In genomic region chr11:90195756-90196520, GRCm38 (mm10) we compare ENCODE assay signal across 12 mouse cellular contexts. TPM values are rescaled to one million over a fixed set of nuclear protein-coding genes. Genes with fewer than 3 reads are reported as not detected.
DNase-seq lines count a peak whose midpoint lies in the region; ATAC-seq lines count a peak whose summit lies in the region.
"Had no signal": no experiment of that assay in that cellular context is flagged by ENCODE, and none has a peak within 500 bp of the region (broad histone marks: within the 10 kb centered on the region; RNA-seq: fewer than 3 reads in every experiment).

No protein-coding gene starts in this region.

- H3K27me3 ChIP-seq in embryonic facial prominence, embryonic 14.5 days (replicated peaks; ENCODE audit: control insufficient read depth, insufficient read depth, low read length), result no peaks in the 10 kb centered on the region
- no peaks in the 10 kb centered on the region for H3K27me3 ChIP-seq in embryonic facial prominence, embryonic 10.5 days (replicated peaks; ENCODE audit: low read depth, poor library complexity, severe bottlenecking)
- no peaks in the 10 kb centered on the region for H3K27me3 ChIP-seq in forebrain, embryonic 10.5 days (ENCODE audit: poor library complexity, severe bottlenecking)
- H3K27me3 ChIP-seq: forebrain, embryonic 13.5 days had no signal

- H3K4me1 ChIP-seq in embryonic facial prominence, embryonic 14.5 days (ENCODE audit: control insufficient read depth, insufficient read depth, low read length), result 0 out of 2 replicates have a peak, but pooled peaks cover 8% of the 10 kb centered on the region
- no peaks in the 10 kb centered on the region for H3K4me1 ChIP-seq in embryonic facial prominence, embryonic 10.5 days
- H3K4me1 ChIP-seq in forebrain, embryonic 10.5 days, result no peaks in the 10 kb centered on the region

- WGBS in embryonic facial prominence, embryonic 14.5 days, result 59% methylated on average over 11 of the region's 11 CpGs
- WGBS in embryonic facial prominence, embryonic 10.5 days, result 88% methylated on average over 11 of the region's 11 CpGs
- WGBS in forebrain, embryonic 10.5 days, result 91% methylated on average over 11 of the region's 11 CpGs

- no peaks in the 10 kb centered on the region for H3K9me3 ChIP-seq in embryonic facial prominence, embryonic 14.5 days (ENCODE audit: control insufficient read depth, low read length)
- H3K9me3 ChIP-seq in embryonic facial prominence, embryonic 10.5 days, result no peaks in the 10 kb centered on the region
- H3K9me3 ChIP-seq in forebrain, embryonic 10.5 days, result no peaks in the 10 kb centered on the region
- H3K9me3 ChIP-seq: forebrain, embryonic 13.5 days had no signal

- H3K36me3 ChIP-seq in embryonic facial prominence, embryonic 14.5 days (ENCODE audit: control insufficient read depth, insufficient read depth, low read length), result no peaks in the 10 kb centered on the region
- H3K36me3 ChIP-seq in embryonic facial prominence, embryonic 10.5 days (replicated peaks), result no peaks in the 10 kb centered on the region
- no peaks in the 10 kb centered on the region for H3K36me3 ChIP-seq in forebrain, embryonic 10.5 days (replicated peaks)

- H3K4me2 ChIP-seq in embryonic facial prominence, embryonic 14.5 days (ENCODE audit: low read depth, low read length), result no peak overlapping the region
- H3K4me2 ChIP-seq: forebrain, embryonic 13.5 days had no signal

- DNase-seq in embryonic facial prominence, embryonic 14.5 days (ENCODE audit: low spot score), result peak; percentile 42
- DNase-seq in embryonic facial prominence, embryonic 10.5 days (ENCODE audit: low spot score), result no peak
- DNase-seq in left cerebral cortex, postnatal 4 days, result peak; percentile 57
- no peak for DNase-seq in left cerebral cortex, postnatal 36 days (ENCODE audit: low spot score in 2 of 2)
- peak; percentile 15 for DNase-seq in right cerebral cortex, postnatal 14 days
- DNase-seq in right cerebral cortex, postnatal 4 days, result no peak
- no peak for DNase-seq in forebrain, embryonic 10.5 days (ENCODE audit: extremely low spot score, low spot score)
- DNase-seq: cerebellum, adult 2 months; heart, postnatal 36 days; thymus, postnatal 25 days had no signal

- H3K27ac ChIP-seq in embryonic facial prominence, embryonic 14.5 days (replicated peaks; ENCODE audit: low read depth, low read length), result no peak overlapping the region
- no peak overlapping the region for H3K27ac ChIP-seq in embryonic facial prominence, embryonic 10.5 days (replicated peaks)
- no peak overlapping the region for H3K27ac ChIP-seq in forebrain, embryonic 10.5 days
- H3K27ac ChIP-seq: forebrain, embryonic 13.5 days had no signal

- H3K4me3 ChIP-seq in embryonic facial prominence, embryonic 14.5 days (ENCODE audit: low read depth, low read length), result no peak overlapping the region
- no peak overlapping the region for H3K4me3 ChIP-seq in embryonic facial prominence, embryonic 10.5 days
- no peak overlapping the region for H3K4me3 ChIP-seq in forebrain, embryonic 10.5 days
- H3K4me3 ChIP-seq: forebrain, embryonic 13.5 days had no signal

- intact Hi-C loops in left cerebral cortex, postnatal 4 days (cut with DNase I), result no loop called here
- intact Hi-C loops in left cerebral cortex, postnatal 36 days (cut with DNase I), result no loop called here

- ATAC-seq in embryonic facial prominence, embryonic 14.5 days (ENCODE audit: low read depth), result no peak
- no peak for ATAC-seq in monocyte, adult 5-6 weeks (replicated peaks; ENCODE audit: insufficient number of reproducible peaks, low FRiP score, low TSS enrichment, poor library complexity, severe bottlenecking)
- ATAC-seq: forebrain, embryonic 13.5 days had no signal

- H3K9ac ChIP-seq in embryonic facial prominence, embryonic 14.5 days (ENCODE audit: low read depth, low read length), result no peak overlapping the region
- H3K9ac ChIP-seq: forebrain, embryonic 13.5 days had no signal

RNA-seq across cellular contexts. Expression of gene Gm45716, which starts 8.5 kb away (rescaled TPM):
- 9.8 and 11.5 TPM in 2 replicates for polyA plus RNA-seq in embryonic facial prominence, embryonic 14.5 days (2014; fragmentation: Nextera tagmentation; extraction: Ambion mirVana)
- 14.4 and 14.6 TPM in 2 replicates for polyA plus RNA-seq in embryonic facial prominence, embryonic 10.5 days (2016; fragmentation: Nextera tagmentation; extraction: Ambion mirVana)
- 1 to 10 TPM; 7.4 to 8.3 TPM for total RNA-seq in left cerebral cortex, postnatal 4 days (2021)
- 1 to 10 TPM; 3.6 to 4.4 TPM for total RNA-seq in left cerebral cortex, postnatal 36 days (2021)
- total RNA-seq in monocyte, adult 5-6 weeks (2017), result 25.2 to 33.2 TPM (median 32.0 TPM) in 3 replicates
- polyA plus RNA-seq in forebrain, embryonic 10.5 days (2016; fragmentation: Nextera tagmentation; extraction: Ambion mirVana), result 14.7 and 16.9 TPM in 2 replicates

RNA-seq across cellular contexts. Expression of gene Mmd, which starts 53.3 kb away (rescaled TPM):
- polyA plus RNA-seq in embryonic facial prominence, embryonic 14.5 days (2014; fragmentation: Nextera tagmentation; extraction: Ambion mirVana), result 26.5 and 27.1 TPM in 2 replicates
- 44.6 and 45.1 TPM in 2 replicates for polyA plus RNA-seq in embryonic facial prominence, embryonic 10.5 days (2016; fragmentation: Nextera tagmentation; extraction: Ambion mirVana)
- 100 to 1,000 TPM; 189 to 209 TPM for total RNA-seq in left cerebral cortex, postnatal 4 days (2021)
- 100 to 1,000 TPM; 215 to 239 TPM for total RNA-seq in left cerebral cortex, postnatal 36 days (2021)
- 23.5 to 81.5 TPM (median 37.7 TPM) in 3 replicates for total RNA-seq in monocyte, adult 5-6 weeks (2017)
- polyA plus RNA-seq in forebrain, embryonic 10.5 days (2016; fragmentation: Nextera tagmentation; extraction: Ambion mirVana), result 40.3 and 41.2 TPM in 2 replicates

Comparison
In these comparisons a context has a peak if more than half of its experiments do, and no peak if none do; other contexts are left out.
1. DNase-seq: peak in embryonic facial prominence, embryonic 14.5 days (single experiment), left cerebral cortex, postnatal 4 days (single experiment) and right cerebral cortex, postnatal 14 days (single experiment); none in embryonic facial prominence, embryonic 10.5 days (single experiment), left cerebral cortex, postnatal 36 days (0 of 2), right cerebral cortex, postnatal 4 days (single experiment) and forebrain, embryonic 10.5 days (single experiment).